Mouse (Mus musculus) kidney, adult 2 months (tissue): ENCODE data around the gene Tuba1c. TPM values are rescaled to one million over a fixed set of nuclear protein-coding genes. Genes with fewer than 3 reads are reported as not detected.

Experiments
- DNase-seq: peaks from one replicate; pipeline ENCODE4 v3.0.0; 2021
- H3K27ac ChIP-seq: fragments of 200-500 bp; 2 replicates; pipeline ENCODE4 v1.5.1; 2012; ENCODE audit warnings: low read depth, low read length, control low read depth, inconsistent platforms; ENCODE audit not compliant: insufficient read depth
- H3K27me3 ChIP-seq: fragments of 200-500 bp; replicated peaks from 2 replicates; pipeline ENCODE4 v1.6.1; 2012; ENCODE audit warnings: mild to moderate bottlenecking, moderate library complexity, low read length, inconsistent platforms; ENCODE audit not compliant: control insufficient read depth, insufficient read depth
- H3K36me3 ChIP-seq: fragments of 200-500 bp; 2 replicates; pipeline ENCODE4 v1.6.1; 2012; ENCODE audit warnings: mild to moderate bottlenecking, moderate library complexity, low read length, inconsistent platforms; ENCODE audit not compliant: control insufficient read depth, insufficient read depth
- H3K4me1 ChIP-seq: fragments of 200-500 bp; 2 replicates; pipeline ENCODE4 v1.6.1; 2011; ENCODE audit warnings: low read length; ENCODE audit not compliant: control insufficient read depth, insufficient read depth
- H3K4me3 ChIP-seq: fragments of 200-500 bp; 2 replicates; pipeline ENCODE4 v1.5.1; 2011; ENCODE audit warnings: mild to moderate bottlenecking, low read depth, low read length, control low read depth; ENCODE audit not compliant: insufficient read depth
- CTCF ChIP-seq: fragments of 200-500 bp; conservative IDR thresholded peaks from 2 replicates; pipeline ENCODE4 v1.5.1; 2011; ENCODE audit warnings: low read depth, mild to moderate bottlenecking, control low read depth, low read length, moderate library complexity, mixed read lengths; ENCODE audit not compliant: insufficient read depth, insufficient read length
- POLR2A ChIP-seq: fragments of 200-500 bp; IDR thresholded peaks from one replicate; pipeline ENCODE4 v1.6.1; 2011; ENCODE audit warnings: low read depth, low read length, control low read depth
- WGBS: fragments of 180-500 bp; shearing (Covaris S2); methylation state at CpG from one replicate; pipeline ENCODE4 v1.1.7; 2018; 5-methylcytosine and 5-hydroxymethylcytosine counted together
- polyA plus RNA-seq: library from polyadenylated mRNA; depleted of rRNA; stranded (reverse); fragments of >200 nt; gene quantifications from 2 replicates; pipeline ENCODE4 v1.2.3, GENCODE M21; 2012

The Tuba1c gene
- polyA plus RNA-seq, 1 experiment, result 128 TPM

GRCm38 (mm10) chr15:98991540-98992050 is 38.1 kb upstream of the Tuba1c start:
- Histone ChIP-seq H3K36me3 (no peaks in the 10 kb centered on the region), H3K4me1 (no peaks in the 10 kb centered on the region), H3K27ac (no peak overlapping the region), H3K27me3 (no peaks in the 10 kb centered on the region), H3K4me3 (no peak overlapping the region)
- no peak for DNase-seq
- no peak for TF ChIP-seq POLR2A
- WGBS, result 62% methylated on average over 9 of the region's 9 CpGs

GRCm38 (mm10) chr15:98992086-98992912 is 37.4 kb upstream of the Tuba1c start:
- Histone ChIP-seq H3K27me3 (no peaks in the 10 kb centered on the region), H3K27ac (peak overlapping the region; percentile 11; the same call in 1 of the 2 replicates), H3K4me3 (no peak overlapping the region), H3K36me3 (no peaks in the 10 kb centered on the region), H3K4me1 (no peaks in the 10 kb centered on the region)
- TF ChIP-seq CTCF (no peak), POLR2A (no peak)
- WGBS, result 31% methylated on average over 17 of the region's 17 CpGs
- peak; percentile 61 for DNase-seq

- peak; percentile 96 for DNase-seq
These were observed 36.4 kb upstream of the Tuba1c start for GRCm38 (mm10) chr15:98993093-98993793.

GRCm38 (mm10) chr15:98993865-98994264 is 35.8 kb upstream of the Tuba1c start:
- H3K27ac ChIP-seq, result no peak overlapping the region
- peak; percentile 91 for DNase-seq
- H3K27me3 ChIP-seq, result no peaks in the 10 kb centered on the region
- no peaks in the 10 kb centered on the region for H3K4me1 ChIP-seq
- H3K36me3 ChIP-seq, result no peaks in the 10 kb centered on the region
- H3K4me3 ChIP-seq, result no peak overlapping the region
- TF ChIP-seq CTCF (peak; percentile 91), POLR2A (no peak)
- WGBS, result under 1% methylated on average over 11 of the region's 11 CpGs

More at GRCm38 (mm10) chr15:98993093-98993793, 36.4 kb upstream of the Tuba1c start:
- TF ChIP-seq POLR2A (peak; percentile 60), CTCF (peak; percentile 89)
- peak overlapping the region; percentile 50 for H3K4me3 ChIP-seq
- peak overlapping the region; percentile 85 for H3K27ac ChIP-seq
- no peaks in the 10 kb centered on the region for H3K36me3 ChIP-seq
- no peaks in the 10 kb centered on the region for H3K4me1 ChIP-seq
- no peaks in the 10 kb centered on the region for H3K27me3 ChIP-seq
- WGBS, result under 1% methylated on average over 35 of the region's 35 CpGs

- WGBS, result 80% methylated on average over 9 of the region's 9 CpGs
- DNase-seq, result no peak
These were observed 34.7 kb upstream of the Tuba1c start for GRCm38 (mm10) chr15:98994957-98995520.

GRCm38 (mm10) chr15:98996840-98997239 is 32.9 kb upstream of the Tuba1c start:
- TF ChIP-seq POLR2A (no peak), CTCF (no peak)
- WGBS, result 85% methylated on average over 7 of the region's 7 CpGs
- H3K27me3 ChIP-seq, result no peaks in the 10 kb centered on the region
- no peaks in the 10 kb centered on the region for H3K36me3 ChIP-seq
- H3K4me1 ChIP-seq, result no peaks in the 10 kb centered on the region
- H3K27ac ChIP-seq, result no peak overlapping the region
- no peak overlapping the region for H3K4me3 ChIP-seq
- no peak for DNase-seq

More at GRCm38 (mm10) chr15:98994957-98995520, 34.7 kb upstream of the Tuba1c start:
- Histone ChIP-seq H3K27ac (no peak overlapping the region), H3K27me3 (no peaks in the 10 kb centered on the region), H3K4me1 (no peaks in the 10 kb centered on the region), H3K4me3 (no peak overlapping the region), H3K36me3 (no peaks in the 10 kb centered on the region)
- no peak for TF ChIP-seq CTCF
- TF ChIP-seq POLR2A, result no peak

GRCm38 (mm10) chr15:98997938-98998774 is 31.5 kb upstream of the Tuba1c start:
- H3K4me1 ChIP-seq, result no peaks in the 10 kb centered on the region
- TF ChIP-seq POLR2A (no peak), CTCF (no peak)
- WGBS, result 51% methylated on average over 13 of the region's 13 CpGs
- no peaks in the 10 kb centered on the region for H3K36me3 ChIP-seq
- H3K4me3 ChIP-seq, result no peak overlapping the region
- H3K27me3 ChIP-seq, result no peaks in the 10 kb centered on the region
- DNase-seq, result no peak
- H3K27ac ChIP-seq, result no peak overlapping the region
